Mouse (Mus musculus) frontal cortex, postnatal 36 days (tissue): ENCODE results near the gene B3gnt6.
A peak's percentile ranks its signal among the peaks of the same experiment; 100 is the strongest.
"Not testable (repeated sequence)": the region's sequence is repeated elsewhere in the genome, so short reads cannot be mapped to it uniquely, and the experiment has no call there.

Source experiments
- DNase-seq, 2 experiments: peaks; one replicate each; pipeline ENCODE4 v3.0.0; 2022; ENCODE audit warnings: low spot score in 2 of 2

Gene B3gnt6

DNA sequence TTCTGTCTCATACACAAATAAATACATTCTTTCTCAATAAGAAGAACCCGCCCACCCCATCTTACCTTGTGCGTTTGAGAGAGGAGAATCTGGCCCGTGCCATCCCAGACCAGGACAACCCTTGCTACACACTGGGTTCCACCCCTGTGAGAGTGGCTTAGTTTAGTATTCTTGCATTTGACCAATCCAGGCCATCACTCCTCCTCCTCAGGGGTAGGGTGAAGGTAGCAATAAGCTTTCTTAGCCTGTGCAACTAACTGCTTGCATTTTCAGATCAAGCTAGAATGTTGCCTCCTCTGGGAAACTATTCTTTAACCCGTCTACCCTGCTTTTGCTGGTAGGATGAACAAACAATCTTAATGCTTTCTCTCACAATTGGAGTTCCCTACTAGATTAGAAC, at the start of gene B3gnt6:
Gene B3gnt6 (minus strand): TSS at position 101 of the 400 bp plus-strand sequence.
- DNase-seq: no peak

DNA sequence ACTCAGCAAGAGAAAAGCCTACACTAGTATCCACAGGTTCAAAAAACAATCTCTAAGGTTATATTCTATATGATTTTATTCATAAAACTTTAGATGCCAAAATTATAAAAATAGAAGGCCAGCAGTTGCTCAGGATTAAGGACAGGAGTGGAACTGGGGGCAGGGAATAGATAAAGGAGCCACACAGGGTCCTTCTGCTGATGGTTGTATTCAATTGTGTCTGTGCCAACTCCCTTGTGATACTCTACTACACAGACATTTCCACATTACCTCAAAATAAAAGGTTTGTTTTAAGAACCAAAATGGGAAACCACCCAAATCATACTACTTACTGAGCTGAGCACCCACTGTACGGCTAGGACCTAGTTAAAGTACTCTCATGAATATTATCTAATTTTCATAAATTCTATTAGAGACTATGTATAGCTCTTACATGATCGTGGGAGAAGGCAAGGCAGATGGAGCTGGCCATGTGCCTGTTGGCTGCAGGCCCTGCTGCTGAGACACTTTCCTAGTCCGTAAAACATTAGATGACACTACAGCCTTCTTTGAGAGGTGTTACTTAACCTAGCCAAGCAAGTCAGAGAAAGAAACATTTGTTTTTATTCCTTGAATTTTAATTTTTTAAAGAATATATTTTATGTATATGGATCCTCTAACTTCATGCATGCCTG, 37.5 kb upstream of the B3gnt6 start:
- DNase-seq: peak; percentile 19 to 61

DNA sequence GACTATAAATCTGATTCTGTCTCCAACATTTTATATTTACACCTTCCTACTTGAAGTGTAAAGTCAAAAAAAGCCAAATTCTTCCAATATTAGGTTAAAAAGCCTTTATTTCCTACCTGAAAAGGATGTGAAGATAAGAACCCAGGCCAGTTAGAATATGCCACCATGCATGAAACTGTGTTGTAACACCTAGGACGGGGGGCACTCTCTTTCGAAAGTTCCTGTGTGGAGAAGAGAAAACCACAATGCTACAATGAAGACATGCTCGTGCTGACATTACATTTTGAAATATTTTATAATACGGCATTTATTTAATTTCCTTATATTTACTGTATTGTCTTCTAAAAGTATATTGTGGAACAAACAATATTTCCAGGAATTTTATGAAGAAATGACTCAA, 24.5 kb upstream of the B3gnt6 start:
- no peak for DNase-seq

DNA sequence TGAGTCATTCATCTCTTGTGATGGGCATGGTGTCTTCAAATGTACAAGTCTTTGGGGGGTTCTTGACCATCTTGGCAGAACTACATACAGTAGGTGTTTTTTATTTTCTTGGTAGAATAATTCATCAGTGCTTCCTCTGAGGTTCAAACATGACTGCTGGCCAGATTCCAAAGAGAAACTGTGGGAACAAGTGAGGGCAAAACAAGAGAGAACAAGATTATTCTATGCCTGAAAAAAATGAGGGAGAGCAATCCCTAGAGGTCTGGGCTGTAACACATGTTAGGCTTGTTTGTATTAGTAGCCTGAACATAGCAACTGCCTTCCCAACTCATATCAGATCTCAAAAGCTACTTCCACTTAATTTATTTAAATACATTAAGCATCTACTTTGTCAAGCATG, 17.4 kb upstream of the B3gnt6 start:
- no peak for DNase-seq

DNA sequence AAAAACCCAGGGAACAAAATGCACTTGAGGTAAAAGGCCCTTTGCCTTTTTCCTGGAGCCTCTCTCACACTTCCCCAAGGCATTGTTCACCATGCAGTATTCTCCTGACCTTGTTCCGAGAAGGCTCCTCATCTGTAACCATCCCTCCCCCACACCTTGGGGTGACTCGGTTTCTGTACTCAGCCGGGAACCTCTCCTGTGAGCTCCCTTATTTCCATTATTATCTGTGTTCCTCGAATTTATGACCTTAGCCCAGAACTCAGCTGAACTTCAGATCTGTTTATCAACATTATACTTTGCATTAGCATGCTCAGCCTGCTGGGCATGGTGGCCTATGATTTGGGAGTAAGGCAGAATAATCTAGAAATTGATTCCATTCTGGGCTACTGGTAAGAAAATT, 3.7 kb upstream of the B3gnt6 start:
- no peak for DNase-seq

DNA sequence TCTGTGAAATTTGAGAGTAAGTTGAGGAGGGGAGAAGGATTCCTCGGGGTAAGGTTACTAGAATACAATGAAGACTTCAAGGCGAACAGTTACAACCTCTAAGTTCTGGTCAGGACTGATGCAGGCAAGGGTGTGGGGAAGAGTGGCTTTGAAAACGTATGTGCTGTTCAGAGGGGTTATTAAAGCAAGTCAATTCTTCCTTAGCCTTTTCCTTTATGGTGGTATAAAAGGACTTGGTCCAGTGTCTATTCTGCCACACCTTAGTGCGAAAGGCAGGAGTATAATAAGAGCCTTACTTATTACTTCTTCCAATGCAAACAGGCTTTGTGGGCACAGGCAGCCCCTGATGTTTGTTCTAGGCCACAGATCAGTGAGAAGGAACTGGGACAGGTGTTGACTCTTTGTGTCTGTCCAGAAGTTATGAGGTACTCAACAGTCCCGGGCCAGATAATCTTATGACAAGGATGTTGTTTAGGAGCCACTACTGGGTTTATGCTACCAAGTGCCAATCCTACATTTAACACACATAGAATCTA, 2.3 kb upstream of the B3gnt6 start:
- DNase-seq: no peak

DNA sequence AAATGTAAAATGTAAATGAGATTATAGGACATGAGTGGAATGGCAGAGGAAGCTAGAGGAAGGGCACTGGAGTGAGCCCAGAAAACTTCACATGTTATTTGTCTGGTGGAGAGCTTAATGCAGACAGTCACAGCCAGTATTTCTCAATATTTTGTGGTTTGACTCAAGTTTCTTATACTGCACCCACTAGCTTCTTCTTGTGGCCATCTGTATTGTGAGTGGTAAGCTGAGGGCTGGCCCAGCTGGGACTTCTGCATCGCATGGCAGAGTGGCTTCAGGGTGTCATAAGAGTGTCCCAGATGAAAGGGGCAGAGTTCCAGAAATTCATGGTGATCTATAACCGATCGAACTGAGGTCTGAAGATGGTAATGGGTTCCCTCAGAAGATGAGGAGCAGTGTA, 1.1 kb upstream of the B3gnt6 start:
- no peak for DNase-seq

DNA sequence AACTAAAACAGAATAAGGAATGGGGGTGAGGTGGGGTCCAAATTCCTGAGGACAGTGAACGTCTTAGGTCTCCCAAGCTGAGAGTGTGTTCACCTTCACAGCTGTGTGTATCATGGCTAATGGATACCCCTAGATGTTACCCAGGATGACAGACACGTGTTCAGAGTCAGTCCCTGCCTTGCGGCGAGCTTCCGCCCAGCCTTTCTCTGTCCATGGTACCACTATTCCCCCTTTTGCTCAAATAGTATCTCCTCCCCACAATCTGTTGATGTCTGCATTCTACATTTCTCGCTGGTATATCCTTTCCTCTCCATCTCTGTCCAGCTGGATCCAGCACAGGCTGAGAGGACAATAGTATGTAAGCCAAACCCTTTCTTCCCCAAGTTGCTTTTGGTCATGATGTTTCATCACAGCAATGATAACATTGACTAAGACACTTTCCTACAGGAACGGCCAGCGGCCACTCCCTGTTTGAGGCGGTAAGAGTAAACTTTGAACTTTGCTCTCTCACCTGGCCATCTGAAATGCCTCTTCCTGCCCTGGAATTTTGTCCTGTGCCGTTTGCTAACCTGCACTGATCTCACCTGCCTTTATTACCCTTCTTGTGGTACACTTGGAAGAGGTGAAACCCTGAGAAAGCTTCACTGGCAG, 4.0 kb downstream of the B3gnt6 start:
- no peak for DNase-seq

DNA sequence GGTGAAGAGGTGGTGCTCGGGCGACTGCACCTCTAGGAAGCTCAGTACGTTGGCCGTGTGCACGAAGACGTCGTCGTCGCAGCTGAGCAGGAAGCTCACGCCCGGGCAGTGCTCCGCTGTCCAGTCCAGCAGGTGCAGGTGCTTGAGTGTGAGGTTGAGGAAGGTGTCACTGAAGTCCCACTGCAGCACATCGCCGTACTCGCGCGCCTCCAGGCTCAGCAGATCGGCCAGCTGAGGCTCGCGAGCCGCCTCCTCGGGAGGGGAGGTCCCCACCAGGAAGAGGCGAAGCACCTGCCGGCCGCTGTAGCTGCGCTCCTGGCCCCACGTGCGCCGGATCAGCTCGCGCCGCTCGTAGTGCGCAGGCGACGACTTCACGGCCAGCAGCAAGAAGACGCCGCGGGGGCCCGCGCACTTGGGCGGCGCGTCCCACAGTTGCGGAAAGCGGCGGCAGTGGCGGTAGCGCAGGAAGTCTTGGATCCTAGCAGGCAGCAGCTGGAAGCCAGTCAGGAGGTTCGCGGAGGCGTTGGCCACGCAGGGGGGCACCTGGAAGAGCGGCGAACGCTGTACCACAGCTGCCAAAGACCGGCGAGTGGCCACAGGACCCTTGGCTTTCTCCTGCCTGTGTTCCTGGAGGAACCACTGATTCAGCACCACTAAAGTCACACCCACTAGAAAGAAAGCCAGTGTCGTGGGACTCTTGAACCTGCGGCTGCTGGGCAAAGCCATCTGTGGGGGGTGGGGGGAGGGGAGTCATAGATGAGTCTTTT, 5.1 kb downstream of the B3gnt6 start:
- DNase-seq: peak; percentile 29 to 36

DNA sequence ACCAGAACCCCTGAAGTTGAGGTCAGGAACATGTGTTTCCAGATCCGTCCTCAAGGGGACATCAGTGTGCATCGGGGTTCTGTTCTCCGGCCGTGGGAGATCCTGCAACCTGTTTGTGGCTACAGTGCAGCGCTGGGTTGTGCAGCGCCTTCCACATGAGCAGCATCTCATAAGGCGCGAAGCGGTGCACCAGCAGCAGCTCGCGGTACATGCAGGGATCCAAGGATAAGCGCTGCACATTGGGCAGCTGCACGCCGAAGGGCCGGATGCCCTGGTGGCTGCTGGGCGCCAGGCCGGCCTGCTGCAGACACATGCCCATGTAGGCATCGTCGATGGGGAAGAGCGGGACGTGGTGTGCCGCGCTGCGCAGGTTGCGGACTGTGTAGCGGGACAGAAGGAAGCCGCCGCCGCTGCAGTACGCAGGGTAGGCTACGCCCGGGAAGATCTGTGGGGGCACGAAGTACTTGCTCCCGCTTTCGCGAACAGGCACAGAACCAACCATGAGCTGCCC, 5.7 kb downstream of the B3gnt6 start:
- peak; percentile 13 to 20 for DNase-seq

DNA sequence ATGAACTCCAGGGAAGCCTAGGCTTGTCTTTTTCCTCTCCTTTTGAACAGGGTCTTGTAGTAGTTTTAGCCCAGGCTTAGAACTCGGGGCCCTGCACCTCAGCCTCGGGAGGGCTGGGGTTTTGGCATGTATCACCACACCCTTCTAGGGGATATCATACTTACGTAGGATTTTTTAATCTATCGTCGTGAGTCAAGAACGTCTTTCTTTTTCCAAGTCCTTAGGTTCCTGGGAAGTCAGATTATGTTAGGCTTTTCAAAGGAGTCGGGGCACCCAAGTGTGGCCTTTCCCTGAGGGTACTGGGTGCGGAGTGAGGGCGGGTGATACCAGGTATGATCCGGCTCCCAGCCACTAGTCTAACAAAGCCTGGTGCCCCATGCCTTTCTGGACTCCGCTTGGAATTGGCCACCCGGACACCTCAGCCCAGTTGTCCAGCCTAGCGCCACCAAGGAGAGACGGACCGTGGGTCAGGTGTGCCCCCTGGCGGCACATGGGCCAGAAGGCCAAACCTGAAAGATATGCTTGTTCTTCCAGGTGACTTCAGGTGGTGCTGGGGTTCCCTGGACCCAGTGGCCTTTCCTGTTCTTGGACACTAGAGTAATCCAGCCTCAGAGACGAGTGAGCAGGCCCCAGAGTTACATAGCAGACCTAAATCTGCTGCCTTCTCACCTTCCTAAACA, 7.6 kb downstream of the B3gnt6 start:
- DNase-seq: no peak

DNA sequence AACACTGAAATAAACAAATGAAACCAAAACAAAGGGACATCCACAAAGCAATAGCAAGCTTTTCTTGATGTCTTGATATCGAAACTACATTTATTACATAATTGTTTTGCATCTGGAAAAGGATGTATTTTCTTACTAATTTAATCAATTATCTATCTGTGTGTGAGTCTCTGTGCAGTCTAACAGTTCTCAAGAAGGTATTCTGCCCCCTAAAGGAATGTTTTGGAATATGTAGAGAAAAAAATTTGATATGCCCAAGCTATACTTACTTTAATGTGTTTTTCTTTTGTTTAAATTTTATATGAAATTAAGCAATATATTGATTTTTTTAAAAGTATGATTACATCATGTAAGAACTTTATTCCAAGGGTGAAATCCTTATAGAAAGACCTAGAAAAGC, 8.7 kb downstream of the B3gnt6 start:
- no peak for DNase-seq

DNA sequence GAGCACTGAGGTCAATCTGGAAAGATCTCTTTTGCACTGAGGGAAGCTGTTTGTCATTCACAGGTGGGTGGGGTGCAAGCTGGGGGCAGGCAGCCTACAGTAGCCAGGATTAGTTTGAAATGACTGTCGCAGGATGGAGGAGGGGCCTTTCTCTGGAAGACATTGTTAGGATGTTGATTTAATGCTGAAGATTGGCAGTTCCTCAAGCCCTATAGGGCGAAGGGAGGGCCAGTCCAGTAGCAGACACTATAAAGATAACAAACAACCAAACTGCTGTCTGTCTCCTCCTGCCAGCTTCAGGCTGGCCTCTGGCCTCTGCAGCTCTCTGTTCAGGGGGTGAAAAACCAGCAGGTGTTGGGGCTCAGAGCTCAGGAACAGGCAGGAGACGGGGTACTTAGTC, 9.5 kb downstream of the B3gnt6 start:
- no peak for DNase-seq

DNA sequence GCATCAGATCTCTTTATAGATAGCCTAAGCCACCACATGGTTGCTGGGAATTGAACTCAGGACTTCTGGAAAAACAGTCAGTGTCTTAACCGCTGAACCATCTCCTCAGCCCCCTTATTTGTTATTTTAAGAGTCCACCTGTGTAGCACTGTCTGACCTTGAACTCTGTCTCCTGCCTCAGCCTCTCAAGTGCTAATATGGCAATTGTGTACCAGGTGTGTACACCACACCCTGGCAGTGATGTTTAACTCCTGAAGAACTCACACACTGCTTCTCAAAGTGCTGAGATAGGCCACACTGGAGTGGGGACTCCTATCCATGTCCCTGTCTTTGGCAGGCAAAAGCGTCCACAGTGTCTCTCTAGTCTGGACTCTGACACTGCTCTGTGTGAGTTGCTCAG, 10.6 kb downstream of the B3gnt6 start:
- DNase-seq: no peak

DNA sequence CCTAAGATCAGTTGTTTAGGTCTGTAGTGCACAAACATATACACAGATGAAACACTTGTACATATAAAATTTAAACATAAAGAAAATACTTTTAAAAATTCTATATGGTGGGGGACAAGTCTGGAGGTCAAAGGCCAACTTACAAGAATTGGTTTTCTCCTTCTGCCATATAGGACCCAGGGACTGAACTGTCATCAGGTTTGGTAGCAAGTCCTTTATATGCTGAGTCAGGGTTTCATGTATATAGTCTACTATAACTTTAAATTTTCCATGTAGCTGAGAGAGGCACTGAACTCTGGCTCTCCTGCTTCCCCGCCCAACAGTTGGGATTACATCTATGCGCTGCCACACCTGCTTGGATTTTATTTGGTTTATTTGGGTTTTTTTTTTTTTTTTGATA, 11.0 kb downstream of the B3gnt6 start:
- DNase-seq: no peak

DNA sequence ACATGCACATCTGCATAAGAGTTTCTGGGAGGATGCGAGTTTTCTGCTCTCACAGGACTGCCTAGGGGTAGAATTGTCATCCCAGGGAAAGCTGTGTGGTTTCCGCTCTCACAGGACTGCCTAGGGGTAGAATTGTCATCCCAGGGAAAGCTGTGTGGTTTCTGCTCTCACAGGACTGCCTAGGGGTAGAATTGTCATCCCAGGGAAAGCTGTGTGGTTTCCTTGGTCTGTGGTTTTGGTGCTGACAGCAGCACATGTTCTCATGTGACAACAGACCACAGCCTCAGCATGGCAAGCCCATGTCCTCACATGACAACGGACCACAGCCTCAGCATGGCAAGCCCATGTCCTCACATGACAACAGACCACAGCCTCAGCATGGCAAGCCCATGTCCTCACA, 11.9 kb downstream of the B3gnt6 start:
- not testable (repeated sequence) for DNase-seq

DNA sequence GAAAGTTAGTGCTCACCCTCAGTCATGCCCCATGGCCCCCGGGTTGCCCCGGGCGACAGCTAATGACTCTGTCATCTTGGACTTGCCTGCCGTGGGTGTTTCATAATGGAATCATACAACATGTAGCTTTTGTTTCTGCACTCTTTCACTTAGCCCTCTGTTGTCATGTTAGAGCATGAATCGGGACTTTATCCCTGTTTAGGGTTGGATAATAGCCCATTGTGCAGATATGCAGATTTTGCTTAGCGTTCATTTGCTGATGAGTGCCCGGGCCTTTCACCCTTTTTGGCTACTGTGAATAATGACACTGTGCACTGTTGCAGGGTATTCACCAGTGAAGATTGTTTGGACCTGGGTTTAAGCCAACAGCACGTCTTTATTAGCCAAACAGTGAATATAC, 12.6 kb downstream of the B3gnt6 start:
- DNase-seq: no peak

DNA sequence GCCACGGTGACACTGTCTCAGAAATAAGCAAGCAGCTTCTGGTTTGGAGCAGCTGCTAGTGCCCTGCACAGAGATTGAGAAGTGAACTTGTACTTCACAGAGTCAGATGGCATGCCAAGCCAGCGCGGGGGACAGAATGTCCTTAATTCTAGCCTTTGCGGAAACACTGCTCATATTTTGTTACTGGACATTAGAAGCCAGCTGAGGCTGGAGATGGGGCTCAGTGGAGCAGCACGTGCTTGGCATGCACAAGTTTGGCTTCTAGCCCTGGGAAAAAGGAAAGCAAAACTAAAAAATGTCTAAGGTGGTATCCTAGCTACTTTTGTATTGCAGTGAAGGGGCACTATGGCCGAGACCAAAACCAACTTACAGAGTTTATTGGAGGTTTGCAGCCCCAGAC, 14.0 kb downstream of the B3gnt6 start:
- no peak for DNase-seq

DNA sequence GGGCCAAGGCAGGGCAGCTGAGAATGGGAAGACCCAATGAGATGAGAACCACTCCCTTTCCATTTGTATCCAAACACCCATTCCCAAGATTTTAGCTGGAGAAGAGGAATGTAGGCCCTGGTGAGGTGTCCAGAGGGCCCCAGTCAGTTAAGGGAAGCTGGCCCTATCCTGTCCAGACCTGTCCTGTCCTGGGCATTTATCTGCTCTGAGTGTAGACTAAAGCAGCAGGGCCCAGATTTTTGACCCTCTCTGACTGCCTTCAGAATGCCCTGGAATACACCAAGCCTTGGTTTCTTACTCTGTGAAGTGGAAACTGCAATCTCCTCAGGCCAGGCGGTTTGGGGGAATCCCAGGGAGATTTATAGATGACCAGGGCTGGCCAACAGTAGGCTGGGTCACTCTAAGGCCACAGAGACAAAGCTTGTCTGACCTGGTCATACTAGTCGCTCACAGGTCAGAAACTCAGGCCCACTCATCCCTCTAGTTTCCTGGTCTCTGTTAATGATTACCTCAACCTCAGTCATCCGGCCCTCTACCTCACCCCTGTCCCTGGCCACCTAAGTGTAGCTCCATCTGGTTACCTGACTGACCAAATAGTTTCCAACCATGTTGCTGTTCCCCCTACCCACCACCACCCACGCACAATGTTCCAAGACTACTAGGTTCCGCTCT, 20.6 kb downstream of the B3gnt6 start:
- DNase-seq: no peak

DNA sequence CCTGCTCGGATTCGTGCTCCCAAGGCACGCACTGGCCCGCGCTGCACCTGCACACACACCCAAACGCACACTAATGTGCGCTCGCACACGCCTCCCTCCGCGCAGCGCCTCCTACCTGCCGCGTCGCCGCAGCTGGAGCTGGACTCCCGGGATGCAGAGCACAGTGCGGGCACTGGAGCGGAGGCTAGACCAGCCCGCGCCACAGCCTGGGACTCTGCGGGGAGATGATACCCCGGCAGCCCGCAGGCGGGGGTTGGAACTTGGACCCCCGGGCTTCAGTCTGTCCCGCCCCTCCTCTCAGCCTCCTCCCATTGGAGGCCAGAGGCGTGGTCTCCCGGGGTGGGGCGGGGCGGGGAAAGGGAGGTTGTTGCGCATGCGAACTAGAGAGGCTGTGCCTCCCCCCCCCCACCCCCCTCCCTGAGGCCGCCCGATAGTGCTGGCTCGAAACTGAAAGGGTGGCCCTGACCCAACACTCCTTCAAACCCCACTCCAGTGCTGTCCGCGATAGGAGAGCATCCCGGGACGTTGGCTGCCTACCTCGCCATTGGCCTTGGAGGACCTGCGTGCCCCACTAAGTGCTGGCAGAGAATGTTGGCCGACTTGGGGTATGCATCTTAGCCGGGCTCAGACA, 21.2 kb downstream of the B3gnt6 start, which contains the start of gene Capn5:
Gene Capn5 (minus strand): TSS at position 346 of the 631 bp plus-strand sequence.
- peak; percentile 44 to 56 for DNase-seq

DNA sequence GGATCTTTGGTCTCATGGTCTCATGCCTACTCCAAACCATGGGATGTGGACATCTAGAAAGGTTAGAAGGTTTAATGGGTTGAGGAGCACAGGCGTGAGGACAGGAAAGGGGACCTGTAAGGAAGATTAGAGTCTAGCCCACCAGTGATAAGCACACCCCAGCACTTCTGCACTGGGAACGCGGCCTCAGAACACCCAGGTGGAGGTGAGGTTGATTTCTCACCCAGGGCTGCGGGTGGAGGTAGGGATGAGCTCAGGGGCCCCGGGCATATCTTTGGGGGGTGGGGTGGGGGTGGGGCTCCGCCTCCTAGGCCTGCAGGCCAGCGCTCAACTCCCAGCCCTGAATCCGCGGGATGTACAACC, 21.7 kb downstream of the B3gnt6 start:
- no peak for DNase-seq
